Mouse (Mus musculus): ENCODE measurements around the gene Pcgf6. TPM values are rescaled to one million over a fixed set of nuclear protein-coding genes. Genes with fewer than 3 reads are reported as not detected.

The Pcgf6 gene
- polyA plus RNA-seq, 1 experiment from 2014 or later: 11.8 TPM

- Histone ChIP-seq H3K27me3 (ENCODE audit: control insufficient read depth, insufficient read depth, low read length) (no peaks in the 10 kb centered on the region), H3K4me2 (ENCODE audit: low read depth, low read length) (no peak overlapping the region), H3K9me3 (replicated peaks; ENCODE audit: control insufficient read depth, low read length) (no peaks in the 10 kb centered on the region), H3K9ac (ENCODE audit: low read length) (no peak overlapping the region), H3K36me3 (ENCODE audit: control insufficient read depth, insufficient read depth, low read length) (peaks cover 6% of the 10 kb centered on the region; the same call in 1 of the 2 replicates), H3K4me1 (ENCODE audit: control insufficient read depth, insufficient read depth, low read length) (no peaks in the 10 kb centered on the region), H3K27ac (ENCODE audit: low read length) (no peak overlapping the region), H3K4me3 (replicated peaks; ENCODE audit: low read length) (no peak overlapping the region)
- ATAC-seq (ENCODE audit: insufficient read depth, low FRiP score): no peak
- 84% methylated on average over 4 of the region's 4 CpGs for WGBS
Observed at GRCm38 (mm10) chr19:47034916-47035315, 15.8 kb downstream of the Pcgf6 start.

- H3K27ac ChIP-seq (ENCODE audit: low read length): no peak overlapping the region
- H3K36me3 ChIP-seq (ENCODE audit: control insufficient read depth, insufficient read depth, low read length): no peaks in the 10 kb centered on the region
- H3K4me1 ChIP-seq (ENCODE audit: control insufficient read depth, insufficient read depth, low read length): no peaks in the 10 kb centered on the region
- H3K9ac ChIP-seq (ENCODE audit: low read length): no peak overlapping the region
- H3K4me3 ChIP-seq (replicated peaks; ENCODE audit: low read length): no peak overlapping the region
- no peaks in the 10 kb centered on the region for H3K27me3 ChIP-seq (ENCODE audit: control insufficient read depth, insufficient read depth, low read length)
- WGBS: 90% methylated on average over 6 of the region's 6 CpGs
- no peaks in the 10 kb centered on the region for H3K9me3 ChIP-seq (replicated peaks; ENCODE audit: control insufficient read depth, low read length)
- no peak for ATAC-seq (ENCODE audit: insufficient read depth, low FRiP score)
- H3K4me2 ChIP-seq (ENCODE audit: low read depth, low read length): no peak overlapping the region
Observed at GRCm38 (mm10) chr19:47031770-47032169, 18.9 kb downstream of the Pcgf6 start.

- WGBS: 84% methylated on average over 9 of the region's 9 CpGs
- Histone ChIP-seq H3K4me2 (ENCODE audit: low read depth, low read length) (no peak overlapping the region), H3K9ac (ENCODE audit: low read length) (no peak overlapping the region), H3K36me3 (ENCODE audit: control insufficient read depth, insufficient read depth, low read length) (no peaks in the 10 kb centered on the region), H3K27me3 (ENCODE audit: control insufficient read depth, insufficient read depth, low read length) (no peaks in the 10 kb centered on the region), H3K4me1 (ENCODE audit: control insufficient read depth, insufficient read depth, low read length) (no peaks in the 10 kb centered on the region), H3K9me3 (replicated peaks; ENCODE audit: control insufficient read depth, low read length) (no peaks in the 10 kb centered on the region), H3K4me3 (replicated peaks; ENCODE audit: low read length) (no peak overlapping the region), H3K27ac (ENCODE audit: low read length) (no peak overlapping the region)
- ATAC-seq (ENCODE audit: insufficient read depth, low FRiP score): no peak
Observed at GRCm38 (mm10) chr19:47029796-47030195, 20.9 kb downstream of the Pcgf6 start.

GRCm38 (mm10) chr19:47026513-47026912 is 24.2 kb downstream of the Pcgf6 start:
- no peak for ATAC-seq (ENCODE audit: insufficient read depth, low FRiP score)
- H3K9ac ChIP-seq (ENCODE audit: low read length): no peak overlapping the region
- no peaks in the 10 kb centered on the region for H3K9me3 ChIP-seq (replicated peaks; ENCODE audit: control insufficient read depth, low read length)
- no peaks in the 10 kb centered on the region for H3K27me3 ChIP-seq (ENCODE audit: control insufficient read depth, insufficient read depth, low read length)
- H3K36me3 ChIP-seq (ENCODE audit: control insufficient read depth, insufficient read depth, low read length): no peaks in the 10 kb centered on the region
- no peaks in the 10 kb centered on the region for H3K4me1 ChIP-seq (ENCODE audit: control insufficient read depth, insufficient read depth, low read length)
- H3K27ac ChIP-seq (ENCODE audit: low read length): no peak overlapping the region
- no peak overlapping the region for H3K4me3 ChIP-seq (replicated peaks; ENCODE audit: low read length)
- WGBS: 83% methylated on average over 4 of the region's 4 CpGs
- no peak overlapping the region for H3K4me2 ChIP-seq (ENCODE audit: low read depth, low read length)

GRCm38 (mm10) chr19:47024954-47025353 is 25.8 kb downstream of the Pcgf6 start:
- H3K4me1 ChIP-seq (ENCODE audit: control insufficient read depth, insufficient read depth, low read length): no peaks in the 10 kb centered on the region
- H3K36me3 ChIP-seq (ENCODE audit: control insufficient read depth, insufficient read depth, low read length): no peaks in the 10 kb centered on the region
- H3K9ac ChIP-seq (ENCODE audit: low read length): no peak overlapping the region
- 58% methylated on average over 10 of the region's 10 CpGs for WGBS
- no peaks in the 10 kb centered on the region for H3K9me3 ChIP-seq (replicated peaks; ENCODE audit: control insufficient read depth, low read length)
- no peak overlapping the region for H3K4me3 ChIP-seq (replicated peaks; ENCODE audit: low read length)
- no peak overlapping the region for H3K27ac ChIP-seq (ENCODE audit: low read length)
- H3K27me3 ChIP-seq (ENCODE audit: control insufficient read depth, insufficient read depth, low read length): no peaks in the 10 kb centered on the region
- H3K4me2 ChIP-seq (ENCODE audit: low read depth, low read length): no peak overlapping the region
- no peak for ATAC-seq (ENCODE audit: insufficient read depth, low FRiP score)

- WGBS: 76% methylated on average over 13 of the region's 13 CpGs
- H3K9me3 ChIP-seq (replicated peaks; ENCODE audit: control insufficient read depth, low read length): no peaks in the 10 kb centered on the region
- no peaks in the 10 kb centered on the region for H3K27me3 ChIP-seq (ENCODE audit: control insufficient read depth, insufficient read depth, low read length)
- H3K4me1 ChIP-seq (ENCODE audit: control insufficient read depth, insufficient read depth, low read length): no peaks in the 10 kb centered on the region
- no peak overlapping the region for H3K9ac ChIP-seq (ENCODE audit: low read length)
- no peak overlapping the region for H3K27ac ChIP-seq (ENCODE audit: low read length)
- H3K4me3 ChIP-seq (replicated peaks; ENCODE audit: low read length): no peak overlapping the region
- no peak for ATAC-seq (ENCODE audit: insufficient read depth, low FRiP score)
- H3K4me2 ChIP-seq (ENCODE audit: low read depth, low read length): no peak overlapping the region
- H3K36me3 ChIP-seq (ENCODE audit: control insufficient read depth, insufficient read depth, low read length): no peaks in the 10 kb centered on the region
Observed at GRCm38 (mm10) chr19:47023546-47023945, 27.2 kb downstream of the Pcgf6 start.

- H3K9ac ChIP-seq (ENCODE audit: low read length): no peak overlapping the region
- peaks cover 3% of the 10 kb centered on the region; the same call in 1 of the 2 replicates for H3K27me3 ChIP-seq (ENCODE audit: control insufficient read depth, insufficient read depth, low read length)
- H3K36me3 ChIP-seq (ENCODE audit: control insufficient read depth, insufficient read depth, low read length): no peaks in the 10 kb centered on the region
- no peak overlapping the region for H3K4me3 ChIP-seq (replicated peaks; ENCODE audit: low read length)
- H3K27ac ChIP-seq (ENCODE audit: low read length): no peak overlapping the region
- no peak for ATAC-seq (ENCODE audit: insufficient read depth, low FRiP score)
- H3K4me2 ChIP-seq (ENCODE audit: low read depth, low read length): no peak overlapping the region
- 85% methylated on average over 4 of the region's 4 CpGs for WGBS
- H3K4me1 ChIP-seq (ENCODE audit: control insufficient read depth, insufficient read depth, low read length): no peaks in the 10 kb centered on the region
- H3K9me3 ChIP-seq (replicated peaks; ENCODE audit: control insufficient read depth, low read length): no peaks in the 10 kb centered on the region
Observed at GRCm38 (mm10) chr19:47022709-47023108, 28.0 kb downstream of the Pcgf6 start.

GRCm38 (mm10) chr19:47019326-47019725 is 31.4 kb downstream of the Pcgf6 start:
- no peak for ATAC-seq (ENCODE audit: insufficient read depth, low FRiP score)
- Histone ChIP-seq H3K9me3 (replicated peaks; ENCODE audit: control insufficient read depth, low read length) (no peaks in the 10 kb centered on the region), H3K4me2 (ENCODE audit: low read depth, low read length) (no peak overlapping the region), H3K27me3 (ENCODE audit: control insufficient read depth, insufficient read depth, low read length) (peaks cover 30% of the 10 kb centered on the region), H3K4me1 (ENCODE audit: control insufficient read depth, insufficient read depth, low read length) (peaks cover 13% of the 10 kb centered on the region), H3K4me3 (replicated peaks; ENCODE audit: low read length) (no peak overlapping the region), H3K27ac (ENCODE audit: low read length) (no peak overlapping the region), H3K36me3 (ENCODE audit: control insufficient read depth, insufficient read depth, low read length) (no peaks in the 10 kb centered on the region), H3K9ac (ENCODE audit: low read length) (no peak overlapping the region)
- 19% methylated on average over 6 of the region's 6 CpGs for WGBS

GRCm38 (mm10) chr19:47018330-47018729 is 32.4 kb downstream of the Pcgf6 start:
- Histone ChIP-seq H3K36me3 (ENCODE audit: control insufficient read depth, insufficient read depth, low read length) (no peaks in the 10 kb centered on the region), H3K9ac (ENCODE audit: low read length) (no peak overlapping the region), H3K4me2 (ENCODE audit: low read depth, low read length) (no peak overlapping the region), H3K4me3 (replicated peaks; ENCODE audit: low read length) (no peak overlapping the region), H3K4me1 (ENCODE audit: control insufficient read depth, insufficient read depth, low read length) (peaks cover 18% of the 10 kb centered on the region), H3K27ac (ENCODE audit: low read length) (no peak overlapping the region), H3K27me3 (ENCODE audit: control insufficient read depth, insufficient read depth, low read length) (peaks cover 39% of the 10 kb centered on the region), H3K9me3 (replicated peaks; ENCODE audit: control insufficient read depth, low read length) (no peaks in the 10 kb centered on the region)
- WGBS: 43% methylated on average over 2 of the region's 2 CpGs
- no peak for ATAC-seq (ENCODE audit: insufficient read depth, low FRiP score)

- no peak for ATAC-seq (ENCODE audit: insufficient read depth, low FRiP score)
- Histone ChIP-seq H3K4me1 (ENCODE audit: control insufficient read depth, insufficient read depth, low read length) (peaks cover 18% of the 10 kb centered on the region), H3K4me3 (replicated peaks; ENCODE audit: low read length) (no peak overlapping the region), H3K27me3 (ENCODE audit: control insufficient read depth, insufficient read depth, low read length) (peaks cover 44% of the 10 kb centered on the region), H3K27ac (ENCODE audit: low read length) (no peak overlapping the region), H3K36me3 (ENCODE audit: control insufficient read depth, insufficient read depth, low read length) (no peaks in the 10 kb centered on the region), H3K9ac (ENCODE audit: low read length) (no peak overlapping the region), H3K4me2 (ENCODE audit: low read depth, low read length) (no peak overlapping the region), H3K9me3 (replicated peaks; ENCODE audit: control insufficient read depth, low read length) (no peaks in the 10 kb centered on the region)
- WGBS: 13% methylated on average over 3 of the region's 3 CpGs
Observed at GRCm38 (mm10) chr19:47017831-47018230, 32.9 kb downstream of the Pcgf6 start.

Data from stomach, embryonic 16.5 days (tissue).